Mouse (Mus musculus) cerebellum, adult 11-12 months (tissue): ENCODE results near the gene Csgalnact2.

ENCODE experiments used
- DNase-seq: peaks from one replicate; pipeline ENCODE4 v3.0.0; 2022

Csgalnact2 gene

DNA sequence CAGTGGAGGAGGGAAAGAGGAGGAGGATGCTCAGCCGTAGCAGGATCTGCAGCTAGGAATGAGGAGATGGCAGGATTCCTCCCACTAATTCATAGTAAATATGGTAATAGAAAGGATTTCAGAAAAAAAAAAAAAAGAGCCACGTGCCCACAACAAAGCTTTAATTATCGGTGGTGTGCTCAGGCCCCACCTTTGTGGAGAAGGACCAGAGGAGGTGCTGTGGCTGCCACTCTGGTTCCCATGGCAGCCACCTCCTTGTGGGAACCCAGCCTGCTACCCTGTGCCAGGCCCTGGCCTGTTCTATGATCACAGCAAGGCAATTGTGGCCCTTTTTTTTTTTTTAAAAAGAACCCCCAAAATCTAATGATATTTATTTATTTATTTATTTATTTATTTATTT is 67.5 kb downstream of the Csgalnact2 start:
- DNase-seq = peak; percentile 68

DNA sequence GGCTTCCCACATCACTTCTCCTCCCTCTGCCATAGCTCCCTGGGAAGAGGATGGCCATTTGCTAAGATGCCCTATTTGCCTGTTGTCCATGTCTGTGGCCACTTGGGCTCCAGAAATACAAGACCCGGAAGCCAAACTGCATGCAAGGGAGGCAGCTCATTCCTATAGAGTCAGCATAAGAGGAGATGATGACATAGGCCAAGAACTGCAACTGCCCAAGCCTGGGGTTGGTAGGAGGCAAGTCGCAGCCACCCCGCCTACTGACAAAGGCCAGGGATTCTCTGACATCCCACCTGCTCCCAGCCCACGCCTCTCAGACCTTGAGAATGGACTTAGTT is 68.0 kb downstream of the Csgalnact2 start:
- DNase-seq = peak; percentile 59

DNA sequence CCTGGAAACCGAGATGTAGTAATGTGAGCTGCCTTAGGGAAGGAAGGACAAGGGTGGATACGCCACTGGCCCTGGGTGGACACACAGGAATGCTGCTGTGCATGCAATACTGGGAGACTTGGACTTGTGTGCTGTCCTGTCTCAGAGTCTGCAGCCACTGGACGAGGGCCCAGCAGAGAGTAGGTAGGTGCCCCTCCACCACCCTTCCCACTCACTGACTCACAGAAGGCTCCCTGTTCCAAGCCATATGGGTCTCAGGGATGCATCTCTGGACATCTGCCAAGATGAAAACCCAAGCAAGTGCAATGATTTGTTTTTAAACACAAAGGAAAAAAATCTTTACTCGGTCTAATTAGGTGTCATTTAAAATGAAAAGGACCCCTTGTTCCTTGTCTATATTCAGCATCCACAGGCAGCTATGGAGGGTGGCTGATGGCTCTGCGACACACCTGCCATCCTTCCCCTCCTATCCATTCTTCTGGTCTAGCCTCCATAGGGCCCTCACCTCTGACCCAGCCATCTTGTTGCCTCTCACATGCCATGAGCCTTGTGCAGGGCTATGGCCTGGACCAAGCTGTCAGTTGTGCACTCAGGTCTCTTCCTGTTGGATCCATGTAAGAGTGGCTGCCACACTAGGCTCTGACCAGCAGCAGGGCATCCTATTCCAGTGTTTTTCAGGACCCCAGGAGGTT is 68.5 kb downstream of the Csgalnact2 start:
- DNase-seq = peak; percentile 88

DNA sequence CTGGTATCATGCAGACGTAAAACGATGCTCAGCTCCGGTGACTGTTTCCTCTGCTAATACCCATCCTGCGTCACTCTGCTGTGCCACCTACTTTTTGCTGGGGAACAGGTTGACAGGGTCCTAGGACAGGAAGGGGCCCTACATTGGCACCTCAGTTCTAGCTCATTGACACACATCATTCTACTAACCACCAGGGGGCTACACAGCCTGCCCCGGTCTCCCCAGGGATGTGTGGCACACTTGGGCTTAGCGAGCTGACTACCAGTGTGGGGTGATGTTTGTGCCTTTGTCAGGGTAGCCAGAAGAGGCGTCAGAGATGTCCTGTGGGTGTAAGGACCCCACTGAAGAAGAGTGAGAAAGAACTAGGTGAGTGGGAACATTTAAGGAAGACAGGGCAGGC is 71.2 kb downstream of the Csgalnact2 start:
- no peak for DNase-seq

DNA sequence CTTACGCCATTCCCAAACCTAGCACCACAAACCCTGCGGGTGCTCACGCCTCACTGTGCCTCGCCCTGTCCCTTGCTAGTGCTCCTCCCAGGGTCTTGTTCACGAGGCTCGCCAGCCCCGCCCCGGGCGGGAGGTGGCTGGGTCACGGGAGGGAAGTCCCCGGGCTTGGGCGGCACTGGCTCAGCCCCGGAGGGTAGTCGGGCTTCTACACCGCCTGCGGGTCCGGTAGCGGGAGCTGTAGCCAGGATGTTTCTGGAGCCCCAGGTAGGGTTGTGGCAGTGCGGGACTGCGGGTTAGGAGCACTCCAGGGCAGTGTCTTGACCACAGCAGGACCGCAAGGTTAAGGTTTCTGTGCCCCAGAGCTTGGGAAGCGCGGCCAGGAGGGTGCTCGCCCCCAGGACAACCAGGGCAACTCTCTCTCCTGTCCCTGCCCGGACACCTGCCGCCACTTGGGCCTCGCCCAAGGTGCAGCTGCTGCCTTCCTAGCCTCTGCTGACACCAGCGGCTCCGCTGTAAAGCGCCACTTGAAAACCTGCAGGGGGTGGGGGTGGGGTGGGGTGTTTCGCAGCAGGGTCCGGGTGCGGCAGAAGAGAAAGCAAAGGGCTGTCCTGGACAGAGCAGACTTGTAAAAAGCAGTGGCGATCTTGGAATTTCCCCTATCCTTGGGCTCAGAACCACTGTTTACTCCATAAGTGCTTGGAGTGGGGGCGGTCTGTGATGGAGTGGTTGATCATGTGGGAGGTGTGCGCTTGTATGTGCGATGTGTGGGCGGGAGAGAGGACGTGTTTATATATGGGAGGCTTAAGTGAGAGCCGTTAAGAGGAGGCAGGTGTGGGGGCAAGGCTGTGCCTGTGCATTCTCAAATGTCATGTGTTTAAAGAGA is 72.5 kb downstream of the Csgalnact2 start:
- DNase-seq = peak; percentile 76

DNA sequence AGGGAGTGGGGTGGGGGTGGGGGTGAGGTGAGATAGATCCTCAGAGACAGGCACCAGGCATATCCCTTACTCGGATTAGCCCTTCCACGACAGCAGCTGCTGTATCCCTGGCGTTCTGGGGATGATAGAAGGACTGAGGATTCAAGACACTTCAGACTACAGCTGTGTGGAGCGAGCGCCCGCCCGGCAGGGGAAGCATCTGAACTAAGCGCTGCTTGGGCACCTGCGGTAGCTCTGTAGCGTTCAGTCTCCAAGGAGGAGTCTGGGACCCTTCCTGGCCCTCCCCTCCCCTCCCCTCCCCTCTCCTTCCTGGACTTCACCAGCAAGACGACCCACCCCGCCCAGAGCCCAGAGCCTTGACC is 73.1 kb downstream of the Csgalnact2 start:
- DNase-seq = no peak

DNA sequence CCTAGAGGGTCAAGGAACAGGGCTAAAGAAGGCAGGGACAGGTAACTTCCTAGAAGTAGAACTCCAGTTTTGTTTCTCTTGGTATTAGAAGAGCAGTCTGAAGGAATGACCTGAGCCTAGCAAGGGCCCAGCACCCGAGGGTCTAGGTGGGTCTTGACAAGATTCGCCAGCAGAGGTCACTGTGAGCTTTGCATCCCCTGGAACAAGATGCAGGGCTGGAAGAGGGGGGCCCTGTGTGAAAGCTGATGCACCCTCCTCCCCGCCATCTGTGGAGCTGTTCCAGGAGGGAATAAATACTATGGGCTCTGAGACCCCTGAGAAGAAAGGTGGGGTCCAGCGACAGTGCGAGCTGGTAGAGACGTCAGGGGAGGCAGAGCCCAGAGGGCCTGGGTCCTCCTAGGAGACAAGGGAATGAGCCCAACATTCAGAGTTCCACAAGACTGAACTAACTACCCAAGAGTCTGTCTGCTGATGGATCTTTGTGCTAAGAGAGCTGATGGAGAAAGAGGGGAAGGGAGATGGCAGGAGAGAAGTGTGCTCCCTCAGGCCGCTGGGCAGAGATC is 73.9 kb downstream of the Csgalnact2 start:
- peak; percentile 78 for DNase-seq

DNA sequence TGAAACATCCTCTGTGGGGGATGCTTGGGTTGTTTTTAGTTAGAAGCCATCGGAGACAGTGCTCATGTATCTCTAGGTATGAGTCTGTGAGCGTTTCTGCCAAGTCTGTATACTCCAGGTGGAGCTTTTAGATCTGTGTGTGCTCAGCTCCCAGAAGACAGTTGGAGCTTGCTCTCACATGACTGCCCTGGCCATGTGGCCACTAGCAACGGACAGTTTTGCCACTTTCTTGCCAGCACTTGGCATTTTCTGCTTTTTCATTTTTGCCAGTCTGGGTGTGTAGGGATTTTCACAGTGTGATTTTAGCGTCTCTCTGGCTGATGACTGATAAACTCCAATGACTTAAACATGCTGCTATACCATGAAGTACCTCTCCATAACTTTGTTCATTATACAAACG is 75.7 kb downstream of the Csgalnact2 start:
- peak; percentile 68 for DNase-seq

DNA sequence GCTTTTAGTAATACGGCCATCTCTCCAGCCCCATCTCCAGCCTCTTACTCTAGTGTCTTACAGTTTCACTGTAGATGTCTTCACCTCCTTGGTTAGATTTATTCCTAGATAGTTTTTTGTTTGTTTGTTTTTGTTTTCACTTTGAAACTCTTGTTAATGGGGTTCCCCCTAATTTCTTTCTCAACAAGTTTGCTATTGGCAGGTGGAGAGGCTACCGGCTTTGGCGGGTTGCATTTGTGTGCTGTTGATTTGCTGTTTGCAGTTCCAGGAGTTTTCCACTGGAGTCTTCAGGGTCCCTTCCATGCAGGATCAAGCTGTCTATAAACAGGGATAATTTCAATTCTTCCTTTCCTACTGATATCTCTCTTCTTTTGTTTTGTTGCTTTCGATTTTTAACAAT is 77.7 kb downstream of the Csgalnact2 start:
- DNase-seq = no peak
